Mouse (Mus musculus): ENCODE measurements around the gene Optc. TPM values are rescaled to one million over a fixed set of nuclear protein-coding genes. Genes with fewer than 3 reads are reported as not detected.
A peak's percentile ranks its signal among the peaks of the same experiment; 100 is the strongest.

Optc gene
- polyA plus RNA-seq, 1 experiment from 2014 or later: 3.6 TPM

- Histone ChIP-seq H3K36me3 (no peaks in the 10 kb centered on the region), H3K4me2 (peak overlapping the region; percentile 39), H3K4me3 (0 out of 2 replicates have a peak overlapping the region, but pooled peaks have one; percentile 2), H3K9ac (peak overlapping the region; percentile 40; the same call in 1 of the 2 replicates), H3K4me1 (replicated peaks) (peaks cover 77% of the 10 kb centered on the region), H3K27me3 (no peaks in the 10 kb centered on the region), H3K27ac (peak overlapping the region; percentile 45; the same call in 1 of the 2 replicates), H3K9me3 (no peaks in the 10 kb centered on the region)
- ATAC-seq (ENCODE audit: low FRiP score): 0 out of 2 replicates have a peak, but pooled peaks have one; percentile 10
- WGBS: 15% methylated on average over 20 of the region's 20 CpGs
These were observed 17.7 kb downstream of the Optc start for GRCm38 (mm10) chr1:133889949-133890598.

GRCm38 (mm10) chr1:133887538-133888250 lies 20.1 kb downstream of the Optc start:
- no peak for ATAC-seq (ENCODE audit: low FRiP score)
- no peak overlapping the region for H3K9ac ChIP-seq
- H3K9me3 ChIP-seq: no peaks in the 10 kb centered on the region
- H3K4me2 ChIP-seq: peak overlapping the region; percentile 41
- no peaks in the 10 kb centered on the region for H3K27me3 ChIP-seq
- no peak overlapping the region for H3K4me3 ChIP-seq
- peaks cover 84% of the 10 kb centered on the region for H3K4me1 ChIP-seq (replicated peaks)
- WGBS: 68% methylated on average over 5 of the region's 5 CpGs
- H3K36me3 ChIP-seq: no peaks in the 10 kb centered on the region
- peak overlapping the region; percentile 76 for H3K27ac ChIP-seq

- H3K27ac ChIP-seq: peak overlapping the region; percentile 76
- H3K9me3 ChIP-seq: no peaks in the 10 kb centered on the region
- no peak overlapping the region for H3K4me3 ChIP-seq
- H3K27me3 ChIP-seq: no peaks in the 10 kb centered on the region
- no peaks in the 10 kb centered on the region for H3K36me3 ChIP-seq
- peak overlapping the region; percentile 41 for H3K4me2 ChIP-seq
- H3K9ac ChIP-seq: 0 out of 2 replicates have a peak overlapping the region, but pooled peaks have one; percentile 20
- peak; percentile 43; the same call in 1 of the 2 replicates for ATAC-seq (ENCODE audit: low FRiP score)
- WGBS: 3% methylated on average over 8 of the region's 8 CpGs
- H3K4me1 ChIP-seq (replicated peaks): peaks cover 81% of the 10 kb centered on the region
These were observed 20.8 kb downstream of the Optc start for GRCm38 (mm10) chr1:133887044-133887443.

- 11% methylated on average over 6 of the region's 6 CpGs for WGBS
- no peaks in the 10 kb centered on the region for H3K27me3 ChIP-seq
- H3K27ac ChIP-seq: peak overlapping the region; percentile 76
- no peaks in the 10 kb centered on the region for H3K36me3 ChIP-seq
- H3K4me1 ChIP-seq (replicated peaks): peaks cover 80% of the 10 kb centered on the region
- H3K9ac ChIP-seq: 0 out of 2 replicates have a peak overlapping the region, but pooled peaks have one; percentile 20
- no peak overlapping the region for H3K4me3 ChIP-seq
- H3K4me2 ChIP-seq: peak overlapping the region; percentile 41
- no peaks in the 10 kb centered on the region for H3K9me3 ChIP-seq
- ATAC-seq (ENCODE audit: low FRiP score): no peak
These were observed 21.4 kb downstream of the Optc start for GRCm38 (mm10) chr1:133886431-133886830.

GRCm38 (mm10) chr1:133885811-133886210 lies 22.0 kb downstream of the Optc start:
- Histone ChIP-seq H3K4me2 (no peak overlapping the region), H3K4me1 (replicated peaks) (peaks cover 77% of the 10 kb centered on the region), H3K36me3 (no peaks in the 10 kb centered on the region), H3K4me3 (no peak overlapping the region), H3K9ac (no peak overlapping the region), H3K27ac (no peak overlapping the region), H3K9me3 (no peaks in the 10 kb centered on the region), H3K27me3 (no peaks in the 10 kb centered on the region)
- 90% methylated on average over 7 of the region's 7 CpGs for WGBS
- ATAC-seq (ENCODE audit: low FRiP score): no peak

- Histone ChIP-seq H3K9ac (no peak overlapping the region), H3K4me1 (replicated peaks) (peaks cover 70% of the 10 kb centered on the region), H3K27ac (peak overlapping the region; percentile 56), H3K27me3 (no peaks in the 10 kb centered on the region), H3K4me2 (no peak overlapping the region), H3K9me3 (no peaks in the 10 kb centered on the region), H3K4me3 (no peak overlapping the region), H3K36me3 (no peaks in the 10 kb centered on the region)
- WGBS: 34% methylated on average over 9 of the region's 9 CpGs
- ATAC-seq (ENCODE audit: low FRiP score): no peak
These were observed 23.1 kb downstream of the Optc start for GRCm38 (mm10) chr1:133884746-133885145.

GRCm38 (mm10) chr1:133884090-133884489 lies 23.7 kb downstream of the Optc start:
- Histone ChIP-seq H3K27ac (peak overlapping the region; percentile 56), H3K9me3 (no peaks in the 10 kb centered on the region), H3K36me3 (no peaks in the 10 kb centered on the region), H3K27me3 (no peaks in the 10 kb centered on the region), H3K4me2 (no peak overlapping the region), H3K9ac (peak overlapping the region; percentile 13; the same call in 1 of the 2 replicates), H3K4me1 (replicated peaks) (peaks cover 63% of the 10 kb centered on the region), H3K4me3 (no peak overlapping the region)
- 62% methylated on average over 6 of the region's 6 CpGs for WGBS
- ATAC-seq (ENCODE audit: low FRiP score): no peak

- no peaks in the 10 kb centered on the region for H3K9me3 ChIP-seq
- WGBS: 60% methylated on average over 11 of the region's 11 CpGs
- H3K9ac ChIP-seq: peak overlapping the region; percentile 9; the same call in 1 of the 2 replicates
- no peak overlapping the region for H3K4me2 ChIP-seq
- no peaks in the 10 kb centered on the region for H3K27me3 ChIP-seq
- ATAC-seq (ENCODE audit: low FRiP score): no peak
- peak overlapping the region; percentile 73 for H3K27ac ChIP-seq
- H3K4me1 ChIP-seq (replicated peaks): peaks cover 49% of the 10 kb centered on the region
- H3K4me3 ChIP-seq: no peak overlapping the region
- H3K36me3 ChIP-seq: no peaks in the 10 kb centered on the region
These were observed 25.2 kb downstream of the Optc start for GRCm38 (mm10) chr1:133882283-133883217.

GRCm38 (mm10) chr1:133881813-133882212 lies 26.0 kb downstream of the Optc start:
- Histone ChIP-seq H3K9me3 (no peaks in the 10 kb centered on the region), H3K9ac (peak overlapping the region; percentile 9; the same call in 1 of the 2 replicates), H3K4me3 (no peak overlapping the region), H3K36me3 (no peaks in the 10 kb centered on the region), H3K4me2 (no peak overlapping the region), H3K4me1 (replicated peaks) (peaks cover 46% of the 10 kb centered on the region), H3K27ac (peak overlapping the region; percentile 73), H3K27me3 (no peaks in the 10 kb centered on the region)
- no peak for ATAC-seq (ENCODE audit: low FRiP score)
- 30% methylated on average over 6 of the region's 6 CpGs for WGBS

- H3K27ac ChIP-seq: no peak overlapping the region
- H3K9ac ChIP-seq: no peak overlapping the region
- no peak overlapping the region for H3K4me2 ChIP-seq
- WGBS: 57% methylated on average over 12 of the region's 12 CpGs
- H3K4me1 ChIP-seq (replicated peaks): peaks cover 23% of the 10 kb centered on the region
- no peaks in the 10 kb centered on the region for H3K9me3 ChIP-seq
- no peaks in the 10 kb centered on the region for H3K36me3 ChIP-seq
- no peaks in the 10 kb centered on the region for H3K27me3 ChIP-seq
- no peak for ATAC-seq (ENCODE audit: low FRiP score)
- no peak overlapping the region for H3K4me3 ChIP-seq
These were observed 28.9 kb downstream of the Optc start for GRCm38 (mm10) chr1:133878825-133879423.

GRCm38 (mm10) chr1:133876936-133877335 lies 30.9 kb downstream of the Optc start:
- Histone ChIP-seq H3K9ac (no peak overlapping the region), H3K36me3 (no peaks in the 10 kb centered on the region), H3K4me3 (no peak overlapping the region), H3K4me1 (replicated peaks) (peaks cover 14% of the 10 kb centered on the region), H3K4me2 (no peak overlapping the region), H3K27me3 (no peaks in the 10 kb centered on the region), H3K27ac (no peak overlapping the region), H3K9me3 (no peaks in the 10 kb centered on the region)
- no peak for ATAC-seq (ENCODE audit: low FRiP score)
- WGBS: 78% methylated on average over 7 of the region's 7 CpGs

Measured in hindbrain, embryonic 13.5 days (tissue).